Mouse (Mus musculus) liver, embryonic 14.5 days (tissue): ENCODE measurements around the gene Abhd18. TPM values are rescaled to one million over a fixed set of nuclear protein-coding genes. Genes with fewer than 3 reads are reported as not detected.
"Not testable (repeated sequence)": the region's sequence is repeated elsewhere in the genome, so short reads cannot be mapped to it uniquely, and the experiment has no call there.

Experiments used
- ATAC-seq: fragments of 200-750 bp; cut with Nextera tagmentation; 2 replicates; pipeline ENCODE4 v1.8.0; 2017; ENCODE audit warnings: moderate number of reproducible peaks, mild to moderate bottlenecking, moderate library complexity; ENCODE audit not compliant: insufficient read depth
- DNase-seq, 3 experiments: peaks; one replicate each; pipeline ENCODE4 v3.0.0-alpha.2; 2012 to 2013; ENCODE audit warnings: low read depth in 3 of 3, low spot score in 3 of 3
- H3K27ac ChIP-seq: fragments of 300-500 bp; sonication (generic); 2 replicates; pipeline ENCODE4 v1.5.1; 2014; ENCODE audit warnings: moderate library complexity, mild to moderate bottlenecking, control low read depth, inconsistent platforms
- H3K27me3 ChIP-seq: fragments of 300-500 bp; sonication (generic); 2 replicates; pipeline ENCODE4 v1.6.1; 2014; ENCODE audit warnings: mild to moderate bottlenecking, low read length, moderate library complexity; ENCODE audit not compliant: control insufficient read depth, insufficient read depth
- H3K36me3 ChIP-seq: fragments of 300-500 bp; sonication (generic); replicated peaks from 2 replicates; pipeline ENCODE4 v1.6.1; 2014; ENCODE audit warnings: low read depth; ENCODE audit not compliant: control insufficient read depth, insufficient read depth
- H3K4me1 ChIP-seq, 2 experiments: fragments of 200-500 bp in 1 of 2; fragments of 300-500 bp in 1 of 2; sonication (generic) in 1 of 2; replicated peaks; 2 replicates each; pipeline ENCODE4 v1.6.1; 2012 to 2014; ENCODE audit warnings: antibody characterized with exemption in 1 of 2, inconsistent platforms in 1 of 2, low read length in 1 of 2; ENCODE audit not compliant: control insufficient read depth in 2 of 2, insufficient read depth in 2 of 2
- H3K4me2 ChIP-seq: fragments of 300-500 bp; sonication (generic); 2 replicates; pipeline ENCODE4 v1.6.1; 2014; ENCODE audit warnings: low read depth, mild to moderate bottlenecking, control low read depth, moderate library complexity
- H3K4me3 ChIP-seq, 2 experiments: fragments of 200-500 bp in 1 of 2; fragments of 300-500 bp in 1 of 2; sonication (generic) in 1 of 2; 2 replicates each; pipeline ENCODE4 v1.5.1; 2012 to 2014; ENCODE audit warnings: low read depth in 2 of 2, low read length in 2 of 2, mild to moderate bottlenecking in 2 of 2, control low read depth in 1 of 2, inconsistent platforms in 1 of 2, moderate library complexity in 1 of 2; ENCODE audit not compliant: insufficient read depth in 1 of 2
- H3K9ac ChIP-seq: fragments of 300-500 bp; sonication (generic); replicated peaks from 2 replicates; pipeline ENCODE4 v1.6.1; 2014; ENCODE audit warnings: mild to moderate bottlenecking, control low read depth, moderate library complexity
- H3K9me3 ChIP-seq: fragments of 300-500 bp; sonication (generic); 2 replicates; pipeline ENCODE4 v1.6.1; 2016; ENCODE audit warnings: low read length, mixed read lengths; ENCODE audit not compliant: control insufficient read depth
- CTCF ChIP-seq: IDR thresholded peaks from 2 replicates; pipeline ENCODE4 v1.5.1; 2016; ENCODE audit warnings: antibody characterized with exemption, low read depth, control low read depth
- EP300 ChIP-seq: IDR thresholded peaks from 2 replicates; pipeline ENCODE4 v1.6.1; 2016; ENCODE audit warnings: antibody characterized with exemption, low read depth
- WGBS: fragments of 180-500 bp; shearing (Covaris S2); extraction: QIAGEN DNeasy Blood & Tissue Kit; methylation state at CpG from one replicate; pipeline ENCODE4 v1.1.7; 2014; ENCODE audit not compliant: insufficient replicate concordance; 5-methylcytosine and 5-hydroxymethylcytosine counted together
- polyA plus RNA-seq, 2 experiments: library from polyadenylated mRNA; depleted of rRNA in 1 of 2; stranded (reverse) in 1 of 2; unstranded in 1 of 2; fragments of >200 nt; fragmentation: Nextera tagmentation in 1 of 2; extraction: Ambion mirVana in 1 of 2; gene quantifications; 2 replicates each; pipeline versions ENCODE4 v1.2.1 to v1.2.3; 2012 to 2014

Gene Abhd18
- polyA plus RNA-seq, 2 experiments = 2.1 to 2.2 TPM

DNA sequence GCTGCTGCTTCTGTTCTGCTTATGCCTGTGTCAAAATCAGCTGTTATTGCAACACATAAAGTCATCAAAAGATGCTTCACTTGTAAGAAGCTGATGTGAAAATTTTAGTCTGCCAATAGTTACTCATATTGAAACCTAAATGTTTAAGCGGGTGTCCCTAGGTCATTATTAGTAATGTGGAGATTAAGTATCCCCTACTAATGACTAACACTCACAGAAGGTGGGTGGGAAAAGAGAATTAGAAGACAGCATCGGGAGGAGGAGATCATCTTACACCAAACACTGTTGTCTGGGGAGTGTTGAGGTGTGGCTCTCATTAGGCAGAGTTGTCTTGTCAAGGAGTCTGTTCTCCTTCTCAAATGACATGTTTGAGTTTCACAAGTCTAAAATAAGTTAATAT lies 39.9 kb upstream of the Abhd18 start:
- no peak overlapping the region for H3K27ac ChIP-seq
- no peaks in the 10 kb centered on the region for H3K27me3 ChIP-seq
- ATAC-seq (no peak), DNase-seq (no peak)
- WGBS = 68% methylated on average over 2 of the region's 2 CpGs
- TF ChIP-seq EP300 (no peak), CTCF (no peak)
- no peaks in the 10 kb centered on the region for H3K9me3 ChIP-seq
- no peak overlapping the region for H3K4me3 ChIP-seq
- H3K4me1 ChIP-seq = peaks cover 2 to 4% of the 10 kb centered on the region in 2 experiments; a peak in 2 of 4 replicates
- no peak overlapping the region for H3K9ac ChIP-seq
- no peak overlapping the region for H3K4me2 ChIP-seq
- H3K36me3 ChIP-seq = peaks cover 59% of the 10 kb centered on the region

DNA sequence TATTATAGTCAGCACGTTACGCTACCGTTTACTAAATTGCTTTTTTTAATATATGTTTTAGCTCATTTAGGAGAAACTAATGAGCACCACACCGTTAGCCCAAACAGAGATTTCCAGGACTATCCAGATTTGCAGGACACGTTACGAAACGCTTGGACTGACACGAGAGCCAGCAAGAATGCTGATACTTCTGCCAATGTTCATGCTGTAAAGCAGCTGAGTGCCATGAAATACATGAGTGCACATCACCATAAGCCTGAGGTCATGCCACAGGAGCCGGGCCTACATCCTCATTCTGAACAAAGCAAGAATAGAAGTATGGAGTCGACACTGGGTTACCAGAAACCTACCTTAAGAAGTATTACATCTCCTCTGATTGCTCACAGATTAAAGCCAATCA lies 38.1 kb upstream of the Abhd18 start:
- ATAC-seq (no peak), DNase-seq (no peak)
- Histone ChIP-seq H3K9me3 (no peaks in the 10 kb centered on the region), H3K4me3 (no peak overlapping the region), H3K36me3 (peaks cover 64% of the 10 kb centered on the region), H3K9ac (no peak overlapping the region), H3K27me3 (no peaks in the 10 kb centered on the region), H3K27ac (no peak overlapping the region), H3K4me2 (no peak overlapping the region), H3K4me1 (no peaks in the 10 kb centered on the region)
- TF ChIP-seq EP300 (no peak), CTCF (no peak)
- 90% methylated on average over 10 of the region's 10 CpGs for WGBS

DNA sequence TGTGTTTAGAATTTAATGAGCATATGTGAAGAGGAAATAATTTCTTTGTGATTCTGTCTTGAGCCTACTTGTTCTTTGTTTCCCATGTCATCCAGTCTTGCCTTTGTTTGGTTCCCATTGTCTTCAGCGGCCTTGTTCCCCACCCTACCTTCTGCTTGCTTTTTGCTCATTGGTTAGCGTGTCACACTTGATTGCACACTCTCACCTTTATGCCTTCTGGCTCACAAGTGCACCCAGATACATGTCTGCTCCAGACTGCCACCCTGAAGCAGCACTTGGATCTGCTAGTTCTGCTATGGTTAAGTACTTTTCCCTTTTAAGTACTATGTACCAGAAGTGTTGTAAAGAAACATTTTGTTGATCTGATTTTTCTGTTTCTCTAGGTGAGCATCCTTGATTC lies 36.9 kb upstream of the Abhd18 start:
- Histone ChIP-seq H3K36me3 (peaks cover 73% of the 10 kb centered on the region), H3K27me3 (no peaks in the 10 kb centered on the region), H3K9ac (no peak overlapping the region), H3K27ac (no peak overlapping the region), H3K9me3 (no peaks in the 10 kb centered on the region), H3K4me3 (no peak overlapping the region), H3K4me2 (no peak overlapping the region), H3K4me1 (no peaks in the 10 kb centered on the region)
- TF ChIP-seq EP300 (no peak), CTCF (no peak)
- 73% methylated on average over 2 of the region's 2 CpGs for WGBS
- DNase-seq (no peak), ATAC-seq (no peak)

- H3K27me3 ChIP-seq = no peaks in the 10 kb centered on the region
- no peak for DNase-seq
- no peak for ATAC-seq
- no peak overlapping the region for H3K4me3 ChIP-seq
- no peaks in the 10 kb centered on the region for H3K4me1 ChIP-seq
- WGBS = 89% methylated on average over 2 of the region's 2 CpGs
- no peaks in the 10 kb centered on the region for H3K9me3 ChIP-seq
- H3K9ac ChIP-seq = no peak overlapping the region
- no peak for TF ChIP-seq CTCF
- H3K4me2 ChIP-seq = no peak overlapping the region
- no peak overlapping the region for H3K27ac ChIP-seq
- peaks cover 72% of the 10 kb centered on the region for H3K36me3 ChIP-seq
These were observed 33.5 kb upstream of the Abhd18 start for GRCm38 (mm10) chr3:40813275-40813674.

GRCm38 (mm10) chr3:40845521-40845920 lies 1.2 kb upstream of the Abhd18 start:
- H3K27ac ChIP-seq, H3K4me1 ChIP-seq, H3K9me3 ChIP-seq, H3K27me3 ChIP-seq, ATAC-seq, H3K36me3 ChIP-seq, DNase-seq: not testable (repeated sequence)
- peak overlapping the region in 1 of 2 experiments; percentile 70; a peak in 2 of 4 replicates for H3K4me3 ChIP-seq
- peak overlapping the region; percentile 85 for H3K9ac ChIP-seq
- H3K4me2 ChIP-seq = peak overlapping the region; percentile 77
- WGBS = 83% methylated on average over 5 of the region's 6 CpGs
